Mouse (Mus musculus): ENCODE results near the gene Bcl6b.

Gene Bcl6b

DNA sequence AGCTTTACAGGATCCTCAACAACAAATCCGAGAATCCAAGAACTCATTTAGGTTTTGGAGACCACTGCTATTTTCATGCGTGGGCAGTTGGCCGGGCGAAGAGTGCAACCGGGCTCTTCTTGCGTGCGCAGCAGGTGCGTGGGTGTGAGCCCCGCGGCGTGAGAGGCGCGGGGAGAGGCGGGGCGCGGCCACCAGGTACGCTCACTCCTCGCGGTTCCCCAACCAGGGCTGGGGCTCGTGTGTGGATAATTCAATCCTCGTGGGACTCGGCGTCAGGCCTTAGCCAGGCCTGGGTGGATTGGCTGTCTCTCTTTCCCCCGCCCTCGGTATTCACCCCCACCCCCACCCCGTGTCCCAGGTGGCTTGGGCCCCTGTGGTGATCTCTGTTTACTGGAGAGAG, 15.9 kb downstream of the Bcl6b start:
- no peak for DNase-seq (ENCODE audit: low spot score in 2 of 2)

DNA sequence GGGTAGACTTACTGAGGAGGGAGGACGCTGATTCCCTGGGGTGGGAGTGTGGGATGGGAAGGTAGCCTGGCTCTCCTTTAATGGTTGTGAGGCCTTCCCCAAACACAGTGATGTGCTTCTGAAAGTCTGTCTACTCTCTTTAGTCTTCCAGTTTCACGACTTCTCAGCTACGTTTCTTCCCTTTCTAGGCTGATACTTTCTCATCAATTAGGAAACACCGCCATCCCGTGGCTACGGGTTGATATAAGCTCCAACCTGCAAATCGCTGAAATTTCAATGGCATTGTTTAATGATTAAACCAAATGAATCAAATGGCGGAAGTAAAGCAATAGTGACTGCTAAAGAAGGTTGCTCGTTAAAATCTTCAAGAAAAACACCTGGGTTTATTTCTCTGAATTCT, 16.7 kb downstream of the Bcl6b start:
- peak in 1 of 2 experiments; percentile 69 for DNase-seq (ENCODE audit: low spot score in 2 of 2)

DNA sequence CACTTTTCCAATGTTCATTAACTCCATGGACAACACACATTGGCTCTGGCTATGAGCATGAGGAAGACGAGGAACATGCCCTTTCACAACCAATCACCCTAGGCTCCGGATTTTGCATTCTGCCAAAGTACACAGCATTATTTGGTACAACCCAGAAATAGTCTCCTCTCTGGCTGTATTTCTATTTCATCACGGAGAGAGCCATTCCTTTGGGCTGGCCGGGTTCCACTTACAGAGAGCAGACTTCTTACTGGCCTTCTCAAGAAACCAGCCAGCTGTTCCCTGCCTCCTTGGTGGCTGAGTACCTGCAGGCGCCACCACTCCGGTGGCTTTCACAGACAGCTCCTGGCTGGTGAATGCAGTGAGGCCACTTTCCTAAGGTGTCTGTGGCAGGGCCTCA, 17.2 kb downstream of the Bcl6b start, which contains the start of gene Slc16a11:
Slc16a11 (plus strand) TSS at position 330 of the 400 bp plus-strand sequence.
- no peak for DNase-seq (ENCODE audit: low spot score in 2 of 2)

DNA sequence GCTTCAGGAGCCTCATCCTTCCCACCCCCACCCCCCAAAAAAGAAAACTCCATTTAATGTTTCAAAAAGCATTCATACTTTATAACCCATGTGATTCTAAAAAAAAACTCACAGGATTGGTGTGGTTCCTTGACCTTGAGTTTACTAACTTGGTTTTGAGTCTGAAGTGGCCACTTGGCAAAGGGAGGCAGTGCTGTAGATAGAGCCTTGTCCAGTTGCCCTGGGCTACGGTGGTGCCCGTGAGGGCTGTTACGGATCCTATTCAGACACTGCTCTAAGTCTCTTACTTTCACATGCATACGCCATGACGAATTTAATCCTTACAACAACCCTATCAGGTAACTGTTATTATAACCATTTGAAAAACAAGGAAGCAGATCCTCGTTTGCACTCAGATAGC, 17.6 kb downstream of the Bcl6b start:
- DNase-seq (ENCODE audit: low spot score in 2 of 2), result peak in 1 of 2 experiments; percentile 15

DNA sequence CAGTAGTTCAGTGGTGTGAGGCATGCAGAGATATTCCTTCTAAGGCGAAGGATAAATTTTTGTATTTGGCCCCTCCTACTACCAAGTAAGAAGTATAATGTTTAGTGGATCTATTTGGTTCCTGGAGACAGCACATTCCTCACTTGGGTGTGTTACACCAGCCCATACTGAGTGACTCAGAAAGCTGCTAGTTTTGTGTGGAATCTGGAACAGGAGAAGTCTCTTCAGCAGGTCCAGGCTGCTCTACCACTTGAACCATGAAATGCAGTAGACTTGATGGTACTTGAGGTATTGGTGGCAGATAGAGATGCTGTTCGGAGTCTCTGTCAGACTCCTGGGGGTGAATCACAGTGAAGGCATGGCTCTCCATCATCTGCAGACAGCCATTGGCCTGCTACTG, 18.9 kb downstream of the Bcl6b start:
- DNase-seq (ENCODE audit: low spot score in 2 of 2), result no peak

DNA sequence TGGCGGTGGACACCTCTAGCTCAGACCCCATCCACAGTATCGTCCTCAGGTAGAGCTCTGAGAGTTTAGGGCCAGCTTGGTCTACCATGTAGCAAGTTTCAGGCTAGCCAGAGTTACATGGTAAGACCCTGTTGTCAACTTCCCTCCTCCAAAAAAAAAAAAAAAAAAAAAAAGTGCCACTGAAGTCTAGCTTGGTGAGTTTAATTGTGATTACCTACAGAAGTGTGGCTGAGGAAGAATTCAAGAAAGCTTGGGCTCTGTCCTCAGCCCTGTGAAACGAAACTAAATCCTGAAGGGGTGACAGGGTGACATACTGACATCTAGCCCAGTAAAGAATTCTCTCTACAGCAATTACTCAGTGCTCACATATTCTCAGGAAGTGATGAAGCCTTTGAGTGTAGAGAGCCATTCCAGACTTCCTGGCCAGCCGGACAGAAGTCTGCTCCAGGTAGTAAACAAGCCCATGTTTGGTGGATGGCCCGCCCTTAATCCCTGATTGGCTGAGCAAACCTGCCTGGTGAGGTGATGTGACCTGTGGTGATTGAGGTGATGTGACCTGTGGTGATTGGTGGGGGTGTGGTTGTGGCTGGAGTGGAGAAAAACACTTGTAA, 20.7 kb downstream of the Bcl6b start:
- no peak for DNase-seq (ENCODE audit: low spot score in 2 of 2)

DNA sequence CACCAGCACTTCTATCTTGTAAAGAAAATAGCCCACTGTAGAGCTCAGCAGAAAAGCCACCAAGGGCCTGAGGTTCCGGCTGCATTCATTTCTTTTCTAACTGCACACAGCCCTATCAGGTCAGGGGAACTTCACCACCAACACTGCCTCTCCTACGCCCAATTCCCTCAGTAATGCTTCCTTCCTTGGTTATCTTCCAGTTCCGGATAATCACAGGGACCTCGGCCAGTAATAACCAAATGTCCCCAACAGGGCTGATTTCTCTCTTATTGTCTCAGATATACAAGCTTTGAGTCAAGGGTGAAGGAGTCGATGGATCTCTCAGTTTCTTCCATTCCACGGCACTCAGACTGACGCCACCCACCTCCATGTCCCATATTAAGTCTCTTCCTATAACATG, 22.3 kb downstream of the Bcl6b start:
- no peak for DNase-seq (ENCODE audit: low spot score in 2 of 2)

DNA sequence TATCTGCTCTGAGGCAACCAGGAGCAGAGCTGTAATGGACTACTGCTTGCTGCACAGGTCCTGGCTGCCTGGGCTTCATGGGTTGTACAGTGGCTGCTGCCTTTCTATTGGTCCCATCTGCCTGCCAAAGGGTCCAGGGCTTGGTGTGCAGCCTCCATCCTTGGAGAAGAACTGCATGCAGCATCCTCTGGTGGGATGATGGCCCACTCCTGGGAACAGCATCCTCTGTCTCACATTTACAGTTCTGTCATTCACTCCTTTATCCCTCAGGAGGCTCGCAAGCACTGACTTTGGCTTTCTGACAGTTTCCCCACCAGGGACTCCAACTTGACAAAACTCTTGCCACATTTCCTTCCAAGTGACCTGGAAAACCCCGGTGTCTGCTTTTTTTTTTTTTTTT, 22.8 kb downstream of the Bcl6b start:
- no peak for DNase-seq (ENCODE audit: low spot score in 2 of 2)

DNA sequence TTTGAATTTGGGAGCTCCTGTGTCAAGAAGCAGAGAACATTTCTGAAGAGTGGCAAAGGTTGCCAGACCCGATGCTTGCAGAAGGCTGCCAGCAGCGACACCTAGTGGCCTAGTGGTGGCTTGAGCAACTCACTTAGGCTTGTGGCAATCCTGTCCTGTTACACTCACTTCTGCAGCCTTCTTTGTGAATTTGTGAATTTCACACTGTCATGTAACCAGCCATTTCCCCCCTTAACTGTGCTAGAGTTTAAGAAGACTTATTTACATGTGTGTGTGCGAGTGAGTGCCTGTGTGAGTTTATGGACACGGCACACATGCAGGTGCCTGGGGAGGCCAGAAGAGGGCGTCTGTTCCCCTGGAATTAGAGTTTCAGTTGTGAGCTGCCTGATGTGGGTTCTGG, 27.9 kb downstream of the Bcl6b start:
- DNase-seq (ENCODE audit: low spot score in 2 of 2), result peak; percentile 76 to 87

DNA sequence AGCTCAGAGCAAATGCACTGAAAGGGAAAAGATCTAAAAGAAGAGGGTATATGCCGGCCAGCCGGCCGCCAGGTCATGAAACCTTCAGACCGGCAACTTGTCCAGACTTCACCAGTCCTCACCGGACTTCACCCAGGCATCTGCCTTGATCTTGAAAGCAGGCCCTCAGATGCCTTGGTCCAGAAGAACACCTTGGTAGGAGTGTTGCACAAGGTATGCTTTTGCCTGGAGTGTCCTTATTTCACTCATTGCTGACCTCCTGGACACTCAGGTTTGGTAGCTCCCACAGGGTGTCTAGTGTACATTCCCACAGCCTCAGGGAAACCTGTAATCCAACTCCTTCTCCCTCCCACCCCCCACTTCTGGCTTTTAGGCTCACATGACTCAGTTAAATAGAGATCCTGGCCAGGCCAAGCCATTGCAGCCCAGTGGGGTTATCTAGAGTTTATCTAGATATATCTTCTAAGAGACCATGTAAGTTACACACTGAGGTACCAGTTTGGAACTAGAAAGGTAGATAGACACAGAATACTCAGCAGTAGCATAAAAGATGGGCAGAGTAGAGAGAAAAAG, 29.5 kb downstream of the Bcl6b start:
- DNase-seq (ENCODE audit: low spot score in 2 of 2), result no peak

DNA sequence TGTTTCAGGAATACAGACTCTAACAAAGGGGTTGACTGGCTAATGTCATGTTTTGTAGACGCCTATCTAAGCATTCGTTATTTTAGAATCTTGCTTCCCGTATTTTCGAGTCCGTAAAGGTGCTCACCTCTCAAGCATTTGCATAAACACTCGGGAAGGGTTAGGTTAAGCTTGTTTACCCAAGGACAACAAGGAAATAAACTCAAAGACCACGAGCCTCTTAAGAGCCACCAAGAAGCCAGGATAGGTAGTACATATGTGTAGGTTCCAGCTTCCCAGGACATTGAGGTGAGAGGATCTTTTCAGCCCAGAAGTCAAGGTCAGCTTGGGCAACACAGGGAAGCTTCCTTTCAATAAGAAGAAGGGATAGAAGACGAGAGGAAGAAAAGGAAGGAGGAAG, 30.5 kb downstream of the Bcl6b start:
- no peak for DNase-seq (ENCODE audit: low spot score in 2 of 2)

DNA sequence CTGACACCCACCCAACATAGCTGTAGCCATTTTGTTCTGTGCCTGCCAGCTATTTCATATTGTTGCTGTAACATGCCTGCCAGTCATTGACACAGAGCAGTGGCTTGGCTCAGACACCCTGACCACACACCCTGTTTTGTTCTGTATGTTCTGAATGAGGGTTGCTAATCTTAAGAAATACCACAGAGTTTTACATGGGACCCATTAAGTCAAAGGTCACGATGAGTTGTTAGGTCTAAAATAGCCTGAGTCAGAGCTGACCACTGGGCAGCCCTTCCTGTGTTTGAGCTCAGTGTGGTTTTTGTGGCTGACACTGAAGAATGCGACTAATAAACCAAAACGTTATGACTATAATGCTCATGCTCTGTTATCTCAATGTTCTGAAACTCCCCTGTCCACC, 31.3 kb downstream of the Bcl6b start:
- DNase-seq (ENCODE audit: low spot score in 2 of 2), result no peak

DNA sequence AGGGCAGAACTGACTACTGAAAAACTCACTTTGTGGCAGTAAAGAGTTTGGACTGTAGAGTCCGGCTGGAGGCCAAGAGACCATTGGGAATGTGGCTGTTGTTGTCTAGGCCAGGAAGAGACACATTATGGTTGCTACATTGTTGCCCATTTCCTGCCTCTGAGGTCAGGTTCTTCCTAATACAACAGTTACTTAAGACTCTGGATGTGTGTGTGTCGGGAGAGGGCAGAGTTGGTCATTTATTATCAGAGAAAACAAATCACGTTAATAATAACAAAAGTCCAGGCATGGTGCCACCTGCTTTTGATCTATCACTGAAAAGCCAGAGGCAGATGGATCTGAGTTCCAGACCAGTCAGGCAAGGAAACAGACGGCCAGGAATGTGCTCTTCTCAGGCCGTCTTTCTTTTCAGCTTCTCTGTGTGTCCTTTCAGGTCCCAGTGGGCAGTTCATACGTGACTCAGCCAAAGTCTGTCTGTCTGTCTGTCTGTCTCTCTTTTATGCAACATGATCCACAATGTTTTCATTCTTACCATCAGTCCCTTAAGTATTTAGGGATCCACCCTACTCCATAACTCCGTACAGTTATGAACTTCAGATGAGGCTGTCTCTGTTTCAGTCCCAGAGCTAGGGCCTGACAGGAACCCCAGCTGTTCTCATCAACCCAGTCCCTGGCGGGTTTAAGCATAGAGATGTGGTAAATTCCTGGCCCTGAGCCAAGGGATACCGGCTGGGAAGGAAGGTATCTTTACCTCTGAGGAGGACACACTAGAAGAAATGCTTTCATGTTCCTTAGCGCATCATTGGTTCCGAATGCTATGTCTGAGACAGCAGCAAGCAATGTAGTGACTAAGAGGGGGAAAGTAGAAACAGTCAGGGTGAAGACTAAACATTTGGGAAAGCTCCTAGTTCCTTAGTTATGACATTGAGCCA, 36.0 kb downstream of the Bcl6b start:
- DNase-seq (ENCODE audit: low spot score in 2 of 2), result no peak

DNA sequence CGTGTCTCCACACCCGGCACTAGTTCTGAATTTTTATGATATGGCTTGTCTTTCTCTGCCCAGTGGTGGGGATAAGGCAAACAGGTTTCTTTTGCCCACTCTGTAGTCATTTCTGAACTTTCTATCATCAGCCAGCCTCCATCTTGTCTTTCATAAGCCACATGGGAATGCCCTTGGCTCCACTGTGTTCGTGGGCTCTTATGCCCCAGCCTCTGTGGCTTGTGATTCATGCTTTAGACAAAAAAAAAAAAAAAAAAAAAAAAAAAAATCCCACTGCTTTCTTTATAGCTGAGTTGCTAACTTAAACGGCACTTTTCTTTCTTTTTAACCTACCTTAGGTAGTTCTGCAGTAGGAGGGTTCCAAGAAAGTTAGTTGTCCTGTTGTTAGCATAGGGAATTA, 37.4 kb downstream of the Bcl6b start:
- DNase-seq (ENCODE audit: low spot score in 2 of 2), result no peak

DNA sequence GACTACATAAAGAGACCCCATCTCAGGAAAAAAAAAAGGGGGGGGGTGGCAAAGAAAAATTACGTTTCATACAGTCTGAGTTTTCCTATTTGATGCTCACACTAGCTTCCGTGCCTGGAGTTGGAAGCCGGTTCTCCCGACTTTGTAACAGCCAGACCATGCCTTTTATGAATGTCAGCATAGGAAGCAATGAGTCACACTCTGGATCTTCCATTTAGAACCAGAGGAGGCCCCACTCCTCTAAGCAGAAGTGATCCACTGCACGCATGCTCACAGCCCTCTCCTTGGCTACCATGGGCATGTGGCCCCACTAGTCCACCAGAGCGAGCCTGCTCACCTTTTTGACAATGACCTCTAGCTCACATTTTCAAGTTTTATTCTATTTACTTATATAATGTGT, 38.4 kb downstream of the Bcl6b start:
- no peak for DNase-seq (ENCODE audit: low spot score in 2 of 2)

DNA sequence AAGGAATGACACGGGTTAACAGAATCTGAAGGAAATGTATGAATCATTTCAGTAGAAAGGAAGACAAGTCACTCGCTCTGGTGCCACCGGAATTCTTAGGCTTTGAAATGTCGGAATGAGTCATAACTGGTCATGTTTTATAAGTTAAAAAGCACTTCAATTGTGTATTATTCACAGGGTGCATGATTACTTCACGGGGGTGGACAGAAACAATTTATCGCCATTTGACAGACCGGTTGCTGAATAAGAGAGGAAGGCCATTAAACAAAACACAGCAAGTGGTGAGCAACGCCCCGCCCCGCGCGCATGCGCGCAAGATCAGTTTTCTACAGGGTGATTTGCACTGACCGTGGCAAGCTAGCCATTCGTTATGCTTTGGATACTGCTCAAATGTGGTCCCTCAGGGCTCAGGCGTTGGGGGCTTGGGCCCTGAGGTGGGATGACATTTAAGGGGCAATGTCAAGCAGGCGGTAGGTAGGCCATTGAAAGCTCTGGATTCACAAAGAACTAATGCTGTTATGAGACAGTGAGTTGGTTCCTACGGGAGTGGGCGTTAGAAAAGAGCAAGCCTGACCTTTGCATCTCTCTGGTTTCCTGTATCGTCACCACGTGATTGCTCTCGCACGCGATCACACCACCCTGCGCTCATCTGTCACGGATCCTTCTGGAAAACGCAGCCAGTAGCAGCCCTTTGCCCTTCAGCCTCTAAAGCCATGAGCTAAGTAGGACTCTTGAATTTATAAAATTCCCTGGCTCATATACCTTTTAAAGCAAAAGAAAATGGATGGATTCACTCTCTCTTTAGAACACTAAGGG, 40.1 kb downstream of the Bcl6b start:
- DNase-seq (ENCODE audit: low spot score in 2 of 2), result no peak

DNA sequence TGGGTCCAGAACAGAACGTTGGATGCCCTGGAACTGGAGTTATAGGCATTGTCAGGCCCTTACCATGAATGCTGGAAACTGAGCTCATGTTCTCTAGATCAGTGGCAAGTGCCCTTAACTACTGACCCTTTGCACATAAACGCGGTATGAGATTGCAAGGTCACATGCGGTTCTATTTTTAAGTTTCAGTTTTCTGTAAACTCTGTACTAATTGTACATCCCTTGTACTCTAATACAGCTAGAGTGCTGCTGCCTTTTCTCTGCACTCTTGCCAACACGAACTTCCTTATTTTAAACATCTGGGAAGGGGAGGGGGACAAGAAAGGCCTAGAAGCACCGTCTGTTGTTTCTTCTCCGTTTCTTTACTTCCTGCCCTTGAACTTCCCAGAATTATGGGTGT, 44.5 kb downstream of the Bcl6b start:
- no peak for DNase-seq (ENCODE audit: low spot score in 2 of 2)

DNA sequence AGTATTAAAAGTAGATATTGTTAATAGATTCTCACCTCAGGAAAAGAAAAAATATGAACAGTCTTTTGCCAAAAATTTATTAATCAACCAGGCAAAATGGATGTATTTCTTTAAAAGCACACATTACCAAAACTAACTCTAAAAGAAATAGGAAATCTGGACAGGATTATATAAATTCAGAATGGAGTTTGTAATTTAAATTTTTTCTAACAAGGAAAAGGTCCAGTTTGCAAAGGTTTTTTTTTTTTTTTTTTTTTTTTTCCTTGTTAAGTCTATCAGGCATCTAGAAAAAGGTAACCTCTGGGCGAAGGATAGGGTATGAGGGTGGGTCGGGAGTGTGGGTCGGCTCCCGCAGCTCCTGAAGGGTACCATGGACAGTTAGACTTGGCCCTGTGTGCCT, 49.1 kb downstream of the Bcl6b start:
- DNase-seq (ENCODE audit: low spot score in 2 of 2), result no peak

DNA sequence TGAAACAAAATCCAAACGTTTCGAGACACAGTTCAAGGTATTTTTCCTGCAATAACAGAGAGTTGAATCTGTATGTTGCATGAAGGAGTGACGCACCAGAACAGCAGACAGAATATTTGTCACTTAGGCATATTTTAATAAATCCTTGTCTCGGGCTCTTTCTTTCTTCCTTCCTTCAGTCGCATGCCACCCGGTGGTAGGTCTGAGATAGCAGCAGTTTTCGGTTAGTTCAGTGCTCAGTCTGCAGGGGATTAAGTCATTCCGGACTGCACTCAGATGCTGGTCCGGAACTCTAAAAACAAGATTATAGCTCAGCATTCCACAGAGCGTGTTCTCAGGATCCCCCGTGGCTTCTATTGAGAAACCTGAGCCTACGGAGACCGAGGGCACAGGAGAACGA, 50.2 kb downstream of the Bcl6b start:
- peak in 1 of 2 experiments; percentile 22 for DNase-seq (ENCODE audit: low spot score in 2 of 2)

DNA sequence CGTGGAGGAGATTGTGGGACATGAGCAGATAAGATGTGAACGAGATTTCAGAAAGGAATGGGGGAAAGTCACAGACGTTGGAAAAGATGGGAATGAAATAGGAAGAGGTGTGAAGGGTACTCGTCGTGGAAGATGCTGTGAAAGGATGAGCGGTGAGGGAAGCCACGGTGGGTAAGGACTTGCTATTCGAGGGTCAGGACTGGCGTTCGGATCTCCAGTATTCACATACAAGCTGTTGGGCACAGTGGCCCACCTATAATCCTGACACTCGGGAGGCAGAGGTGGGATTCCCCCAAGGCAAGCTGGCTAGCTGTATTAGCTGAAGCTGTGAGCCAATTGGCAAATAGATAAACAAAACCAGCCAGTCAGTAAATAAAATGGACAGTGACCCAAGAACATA, 50.8 kb downstream of the Bcl6b start:
- no peak for DNase-seq (ENCODE audit: low spot score in 2 of 2)

DNA sequence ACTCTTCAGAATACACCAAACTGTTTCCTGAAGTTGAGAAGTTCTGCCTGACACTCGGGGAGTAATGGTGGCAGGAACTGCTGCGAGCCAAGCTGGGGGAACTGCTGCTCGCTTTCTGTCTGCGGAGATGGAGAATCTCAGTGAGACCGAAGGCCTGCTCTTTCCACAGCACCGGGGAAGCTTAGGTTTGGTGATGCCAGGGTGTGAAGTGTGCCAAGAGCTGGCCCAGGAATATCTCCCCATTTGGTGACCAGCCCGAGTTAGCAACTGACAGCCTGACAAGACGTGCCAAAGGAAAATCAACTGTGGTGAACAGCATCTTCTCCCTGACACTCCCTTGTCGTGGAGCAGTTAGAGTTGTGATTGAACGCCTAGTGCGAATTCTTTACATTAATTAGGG, 51.3 kb downstream of the Bcl6b start:
- no peak for DNase-seq (ENCODE audit: low spot score in 2 of 2)

DNA sequence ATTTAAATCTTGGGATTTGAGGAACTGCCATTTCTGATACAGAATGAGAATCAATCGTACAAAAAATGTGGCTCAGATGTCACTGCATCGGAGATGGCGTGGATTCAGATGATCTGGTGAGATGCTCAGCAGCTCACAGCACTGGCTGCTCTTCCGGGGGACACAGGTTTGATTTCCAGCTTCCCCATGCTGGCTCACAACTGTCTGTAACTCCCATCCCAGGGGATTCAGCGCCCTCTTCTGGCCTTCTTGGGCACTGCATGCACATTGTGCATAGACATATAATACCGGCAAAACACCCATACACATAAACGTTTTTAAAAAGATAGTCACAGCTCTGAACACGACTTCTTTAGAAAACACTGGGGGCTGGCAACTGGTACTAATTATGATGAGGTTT, 52.0 kb downstream of the Bcl6b start:
- DNase-seq (ENCODE audit: low spot score in 2 of 2), result peak in 1 of 2 experiments; percentile 30

Measured in cerebellum, postnatal 4 days (tissue).